Mouse (Mus musculus) heart, embryonic 16.5 days (tissue): Measurements from ENCODE around the gene Rab1a. TPM values are rescaled to one million over a fixed set of nuclear protein-coding genes. Genes with fewer than 3 reads are reported as not detected.
A peak's percentile ranks its signal among the peaks of the same experiment; 100 is the strongest.

Source experiments
- ATAC-seq: fragments of 200-750 bp; cut with Nextera tagmentation; replicated peaks from 2 replicates; pipeline ENCODE4 v1.8.0; 2017; ENCODE audit warnings: moderate number of reproducible peaks; ENCODE audit not compliant: insufficient read depth, low FRiP score; ENCODE audit errors: extremely low read depth
- H3K27ac ChIP-seq: fragments of 300-500 bp; sonication (generic); 2 replicates; pipeline ENCODE4 v1.5.1; 2014; ENCODE audit warnings: mild to moderate bottlenecking, low read length, control low read depth, moderate library complexity
- H3K27me3 ChIP-seq: fragments of 300-500 bp; sonication (generic); 2 replicates; pipeline ENCODE4 v1.6.1; 2014; ENCODE audit warnings: low read length, mixed read lengths; ENCODE audit not compliant: control insufficient read depth, insufficient read depth
- H3K36me3 ChIP-seq: fragments of 300-500 bp; sonication (generic); 2 replicates; pipeline ENCODE4 v1.6.1; 2014; ENCODE audit not compliant: control insufficient read depth, insufficient read depth
- H3K4me1 ChIP-seq: fragments of 300-500 bp; sonication (generic); 2 replicates; pipeline ENCODE4 v1.6.1; 2014; ENCODE audit warnings: low read length, mixed read lengths; ENCODE audit not compliant: control insufficient read depth, insufficient read depth
- H3K4me2 ChIP-seq: fragments of 300-500 bp; sonication (generic); 2 replicates; pipeline ENCODE4 v1.6.1; 2014; ENCODE audit warnings: low read depth, mild to moderate bottlenecking, control low read depth, low read length
- H3K4me3 ChIP-seq: fragments of 300-500 bp; sonication (generic); 2 replicates; pipeline ENCODE4 v1.5.1; 2014; ENCODE audit warnings: mild to moderate bottlenecking, control low read depth, low read length
- H3K9ac ChIP-seq: fragments of 300-500 bp; sonication (generic); 2 replicates; pipeline ENCODE4 v1.6.1; 2014; ENCODE audit warnings: low read length, control low read depth
- H3K9me3 ChIP-seq: fragments of 300-500 bp; sonication (generic); replicated peaks from 2 replicates; pipeline ENCODE4 v1.6.1; 2016; ENCODE audit warnings: low read length; ENCODE audit not compliant: control insufficient read depth
- WGBS: fragments of 180-500 bp; shearing (Covaris S2); extraction: QIAGEN DNeasy Blood & Tissue Kit; methylation state at CpG from one replicate; pipeline ENCODE4 v1.1.7; 2014; 5-methylcytosine and 5-hydroxymethylcytosine counted together
- polyA plus RNA-seq: library from polyadenylated mRNA; unstranded; fragments of >200 nt; fragmentation: Nextera tagmentation; extraction: Ambion mirVana; gene quantifications from 2 replicates; pipeline ENCODE4 v1.2.1, GENCODE M21; 2015

Rab1a gene
- polyA plus RNA-seq, 1 experiment from 2014 or later, result 228 TPM

DNA sequence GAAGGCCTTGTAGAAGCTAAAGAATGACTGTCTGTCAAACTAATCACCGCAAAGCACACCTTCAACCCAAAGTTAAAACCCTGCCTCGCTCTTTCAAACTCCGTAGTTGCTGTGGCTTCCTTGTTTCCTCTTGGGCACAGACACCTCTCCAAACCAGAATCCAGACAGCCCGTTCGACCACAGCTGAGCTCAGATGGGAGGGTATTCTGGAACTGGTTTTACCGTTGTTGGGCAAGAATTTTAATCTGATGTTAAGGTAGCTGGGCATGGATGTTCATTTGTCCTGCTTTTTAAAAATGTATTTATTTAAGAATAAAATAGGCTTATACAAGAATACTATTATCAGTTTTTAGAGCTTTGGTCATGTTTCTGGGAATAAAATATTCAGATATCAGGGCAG, 14.0 kb upstream of the Rab1a start:
- no peak overlapping the region for H3K4me2 ChIP-seq
- no peaks in the 10 kb centered on the region; the same call in 1 of the 2 replicates for H3K9me3 ChIP-seq
- no peak overlapping the region for H3K27ac ChIP-seq
- H3K4me3 ChIP-seq, result no peak overlapping the region
- H3K9ac ChIP-seq, result no peak overlapping the region
- H3K27me3 ChIP-seq, result no peaks in the 10 kb centered on the region
- WGBS, result 83% methylated on average over 6 of the region's 6 CpGs
- no peak for ATAC-seq
- no peaks in the 10 kb centered on the region for H3K4me1 ChIP-seq
- no peaks in the 10 kb centered on the region for H3K36me3 ChIP-seq

DNA sequence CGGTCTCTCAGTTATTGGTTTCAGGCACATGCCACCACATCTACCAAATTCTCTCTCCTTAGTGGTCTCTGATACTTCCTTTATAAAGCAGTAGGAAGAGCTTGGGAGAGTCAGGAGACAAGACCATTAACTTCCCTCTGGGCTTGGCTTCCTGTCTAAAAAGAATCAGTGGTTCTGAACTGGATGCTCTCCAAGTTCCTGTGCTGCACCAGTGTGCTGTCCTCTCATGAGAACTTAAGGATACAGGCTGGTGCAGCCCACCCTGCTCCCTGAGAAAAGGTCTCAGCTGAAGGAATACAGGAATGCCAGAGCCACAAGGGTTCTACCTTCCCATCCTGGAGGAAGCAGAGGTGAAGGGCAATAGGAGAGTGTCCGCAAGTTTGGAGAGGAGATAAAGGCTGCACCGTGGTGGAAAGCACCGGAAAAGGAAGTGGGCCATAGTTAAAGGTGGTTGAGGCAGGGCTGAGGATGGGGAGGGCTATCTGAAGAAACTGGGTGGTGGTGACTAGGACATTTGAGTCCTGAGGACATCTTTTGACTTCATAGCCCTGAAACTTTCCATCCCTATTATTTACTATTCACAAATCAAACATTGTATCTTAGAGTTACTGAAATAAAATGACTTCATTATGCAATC, 8.0 kb upstream of the Rab1a start:
- Histone ChIP-seq H3K4me2 (no peak overlapping the region), H3K4me3 (no peak overlapping the region), H3K9ac (no peak overlapping the region), H3K4me1 (peaks cover 7% of the 10 kb centered on the region), H3K27me3 (no peaks in the 10 kb centered on the region), H3K9me3 (no peaks in the 10 kb centered on the region), H3K36me3 (no peaks in the 10 kb centered on the region), H3K27ac (peak overlapping the region; percentile 26)
- WGBS, result 67% methylated on average over 4 of the region's 4 CpGs
- no peak for ATAC-seq

DNA sequence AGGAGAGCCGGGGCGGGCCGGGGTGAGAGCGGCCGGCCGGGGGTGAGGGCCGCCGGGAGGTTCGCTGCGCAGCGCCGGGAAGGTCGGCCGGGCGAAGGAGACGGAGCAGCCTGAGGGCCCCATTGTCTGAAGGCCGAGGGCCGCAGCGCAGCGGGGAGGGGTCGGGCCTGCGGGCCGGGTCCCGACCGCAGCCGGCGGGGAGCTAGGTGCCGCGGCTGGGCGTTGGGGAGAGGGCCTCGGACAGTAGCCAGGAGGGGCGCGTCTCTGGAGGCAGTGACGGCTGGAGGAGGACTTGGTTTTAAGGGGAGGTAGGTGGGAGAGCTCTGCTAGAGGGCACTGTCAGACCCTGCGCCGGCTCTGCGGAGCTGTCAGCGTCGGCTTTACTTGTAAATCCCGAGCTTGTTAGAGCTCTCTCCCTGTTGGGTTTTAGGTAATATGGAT, 449 bp downstream of the Rab1a start:
- Histone ChIP-seq H3K4me2 (peak overlapping the region; percentile 85), H3K27me3 (no peaks in the 10 kb centered on the region), H3K27ac (peak overlapping the region; percentile 98), H3K4me3 (peak overlapping the region; percentile 84), H3K9ac (peak overlapping the region; percentile 98), H3K9me3 (no peaks in the 10 kb centered on the region), H3K4me1 (peaks cover 35% of the 10 kb centered on the region), H3K36me3 (no peaks in the 10 kb centered on the region)
- under 1% methylated on average over 40 of the region's 40 CpGs for WGBS
- peak; percentile 11 for ATAC-seq

DNA sequence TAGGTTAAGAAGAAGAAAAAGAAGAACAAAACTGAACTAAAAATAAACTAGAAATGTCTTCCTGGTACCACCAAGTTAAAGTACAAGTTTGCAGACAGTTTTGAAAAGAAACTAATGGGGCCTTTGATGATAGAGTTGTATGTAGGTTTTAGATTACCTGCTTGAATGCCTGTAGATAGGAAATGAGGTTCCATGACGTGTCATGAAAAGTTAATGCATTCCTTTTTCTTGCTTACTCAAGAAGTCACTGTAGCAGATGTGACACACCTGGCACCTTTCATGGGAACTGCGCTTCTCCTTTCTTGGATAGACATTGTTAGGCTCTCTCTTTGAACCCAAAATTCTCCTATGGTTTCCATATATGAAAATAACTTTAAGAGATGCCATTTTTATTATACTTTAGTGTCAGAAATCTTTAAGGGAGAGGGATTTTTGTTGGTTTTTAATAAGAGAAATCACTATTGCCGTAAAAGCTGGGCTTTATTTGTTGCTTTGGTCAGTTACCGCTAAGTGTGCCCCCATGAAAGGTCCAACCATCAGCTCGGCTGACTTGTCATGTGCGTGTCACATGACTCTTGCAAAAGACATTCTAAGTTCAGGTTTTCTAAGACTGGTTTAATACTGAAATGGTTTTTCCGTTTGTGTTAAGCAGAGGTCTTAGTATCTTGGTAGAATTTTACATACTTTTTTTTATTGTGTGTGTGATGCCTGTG, 1.2 kb downstream of the Rab1a start:
- Histone ChIP-seq H3K36me3 (no peaks in the 10 kb centered on the region), H3K4me1 (peaks cover 39% of the 10 kb centered on the region), H3K27me3 (no peaks in the 10 kb centered on the region), H3K9me3 (no peaks in the 10 kb centered on the region), H3K9ac (peak overlapping the region; percentile 98), H3K27ac (peak overlapping the region; percentile 98), H3K4me2 (peak overlapping the region; percentile 85), H3K4me3 (peak overlapping the region; percentile 84)
- WGBS, result 27% methylated on average over 7 of the region's 7 CpGs
- ATAC-seq, result no peak

DNA sequence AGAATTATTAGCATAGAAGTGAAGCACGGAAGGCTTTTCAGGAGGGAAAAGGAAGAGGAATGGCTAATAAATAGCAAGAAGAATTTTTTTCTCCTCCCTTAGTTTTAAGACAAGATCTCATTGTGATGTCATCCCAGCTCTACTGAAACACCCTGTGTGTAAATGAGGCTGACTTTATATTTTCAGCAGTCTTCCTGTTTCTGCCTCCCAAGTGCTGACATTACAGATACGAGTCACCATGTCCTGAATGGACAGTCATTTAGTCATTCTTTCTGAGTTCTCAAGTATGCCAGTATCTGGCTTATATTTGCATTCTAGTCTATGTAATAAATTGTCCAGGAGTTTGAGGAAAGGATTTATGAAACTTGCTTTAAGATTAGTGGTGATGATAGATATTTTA, 3.1 kb downstream of the Rab1a start:
- no peak overlapping the region for H3K9ac ChIP-seq
- ATAC-seq, result no peak
- peaks cover 44% of the 10 kb centered on the region for H3K4me1 ChIP-seq
- 66% methylated on average over 2 of the region's 2 CpGs for WGBS
- no peaks in the 10 kb centered on the region for H3K9me3 ChIP-seq
- H3K4me2 ChIP-seq, result no peak overlapping the region
- H3K27ac ChIP-seq, result no peak overlapping the region
- H3K36me3 ChIP-seq, result no peaks in the 10 kb centered on the region
- H3K27me3 ChIP-seq, result no peaks in the 10 kb centered on the region
- H3K4me3 ChIP-seq, result no peak overlapping the region

DNA sequence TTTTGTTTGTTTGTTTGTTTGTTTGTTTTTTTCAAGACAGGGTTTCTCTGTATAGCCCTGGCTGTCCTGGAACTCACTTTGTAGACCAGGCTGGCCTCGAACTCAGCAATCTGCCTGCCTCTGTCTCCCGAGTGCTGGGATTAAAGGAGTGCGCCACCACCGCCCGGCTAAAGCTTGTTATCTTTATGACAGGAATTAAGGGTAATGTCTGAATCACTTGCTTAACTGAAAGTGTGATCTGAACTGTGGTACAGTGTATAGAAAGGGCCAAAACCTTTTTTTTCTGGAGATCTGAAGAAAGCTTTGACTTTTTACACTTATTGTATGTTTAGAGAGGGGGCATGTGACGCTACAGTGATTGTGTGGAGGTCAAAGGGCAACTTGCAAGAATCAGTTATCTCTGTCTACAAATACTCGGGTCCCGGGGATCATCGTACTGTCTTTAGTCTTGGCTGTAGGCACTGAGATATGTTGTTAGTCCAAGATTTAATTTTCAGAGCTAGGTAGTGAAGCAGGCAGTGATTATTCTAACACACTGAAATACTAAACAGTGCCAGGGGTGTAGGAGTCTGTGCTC, 3.7 kb downstream of the Rab1a start:
- H3K4me2 ChIP-seq, result no peak overlapping the region
- no peak overlapping the region for H3K9ac ChIP-seq
- 50% methylated on average over 9 of the region's 9 CpGs for WGBS
- no peak for ATAC-seq
- H3K9me3 ChIP-seq, result no peaks in the 10 kb centered on the region
- no peak overlapping the region for H3K4me3 ChIP-seq
- peaks cover 46% of the 10 kb centered on the region for H3K4me1 ChIP-seq
- H3K27me3 ChIP-seq, result no peaks in the 10 kb centered on the region
- H3K36me3 ChIP-seq, result no peaks in the 10 kb centered on the region
- peak overlapping the region; percentile 52 for H3K27ac ChIP-seq

DNA sequence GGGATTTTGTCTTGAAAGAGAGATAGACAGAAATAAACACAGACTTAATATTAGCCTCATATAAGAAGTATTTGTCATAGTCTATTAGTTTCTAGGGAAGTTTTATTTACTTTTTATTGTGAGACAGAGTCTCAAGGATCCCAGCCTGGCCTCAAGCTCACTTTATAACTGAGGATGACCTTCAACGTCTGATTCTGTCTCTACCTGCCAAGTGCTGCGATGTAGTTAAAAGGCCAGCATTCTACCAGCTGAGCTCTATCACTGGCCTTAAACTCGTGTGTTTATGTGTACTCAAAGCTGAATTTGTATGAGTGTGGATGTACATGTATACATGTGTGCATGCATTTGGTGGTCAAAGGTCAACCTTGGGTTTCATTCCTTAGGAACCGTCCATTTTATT, 4.3 kb downstream of the Rab1a start:
- WGBS, result 59% methylated on average over 4 of the region's 4 CpGs

DNA sequence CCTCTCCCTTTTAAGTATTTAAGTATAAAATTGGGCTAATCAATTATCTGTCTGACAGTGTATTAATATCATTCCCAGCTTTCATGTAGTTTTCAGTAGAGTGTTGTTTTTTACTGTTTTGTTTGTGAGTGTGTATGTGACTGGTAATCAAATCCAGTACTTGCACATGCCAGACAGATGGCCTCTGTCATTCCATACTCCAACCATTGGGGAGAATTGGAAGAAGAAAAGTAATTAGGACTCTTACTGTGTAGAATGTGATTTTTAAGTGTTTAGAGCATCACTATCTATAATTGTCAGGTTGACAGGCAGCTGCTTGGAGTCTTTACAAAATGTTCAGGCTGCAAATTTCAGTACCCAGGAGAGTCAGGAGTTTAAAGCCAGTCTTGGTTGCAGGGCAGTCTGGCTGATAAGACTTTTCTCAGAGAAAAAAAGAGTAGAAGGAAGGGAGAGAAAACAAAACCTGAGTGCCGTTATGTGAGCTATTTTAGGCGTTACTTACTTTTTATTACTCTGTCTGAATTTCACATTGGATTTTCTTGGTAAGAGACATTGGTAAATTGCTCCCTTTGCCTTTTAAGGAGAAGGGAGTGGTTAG, 5.5 kb downstream of the Rab1a start:
- no peak for ATAC-seq
- Histone ChIP-seq H3K4me3 (no peak overlapping the region), H3K27me3 (no peaks in the 10 kb centered on the region), H3K36me3 (no peaks in the 10 kb centered on the region), H3K9me3 (no peaks in the 10 kb centered on the region), H3K4me2 (no peak overlapping the region), H3K9ac (no peak overlapping the region), H3K27ac (no peak overlapping the region), H3K4me1 (peaks cover 53% of the 10 kb centered on the region)
- 24% methylated on average over 2 of the region's 2 CpGs for WGBS

More for the DNA sequence above, 4.3 kb downstream of the Rab1a start:
- no peaks in the 10 kb centered on the region for H3K36me3 ChIP-seq
- H3K9me3 ChIP-seq, result no peaks in the 10 kb centered on the region
- peak overlapping the region; percentile 52 for H3K27ac ChIP-seq
- no peak overlapping the region for H3K4me2 ChIP-seq
- no peak for ATAC-seq
- no peaks in the 10 kb centered on the region for H3K27me3 ChIP-seq
- H3K4me3 ChIP-seq, result no peak overlapping the region
- H3K4me1 ChIP-seq, result peaks cover 46% of the 10 kb centered on the region
- H3K9ac ChIP-seq, result no peak overlapping the region

- H3K9me3 ChIP-seq, result no peaks in the 10 kb centered on the region
- 65% methylated on average over 2 of the region's 2 CpGs for WGBS
- no peaks in the 10 kb centered on the region for H3K36me3 ChIP-seq
- no peak overlapping the region for H3K4me2 ChIP-seq
- no peak for ATAC-seq
- no peaks in the 10 kb centered on the region for H3K27me3 ChIP-seq
- H3K27ac ChIP-seq, result no peak overlapping the region
- H3K9ac ChIP-seq, result no peak overlapping the region
- H3K4me1 ChIP-seq, result peaks cover 56% of the 10 kb centered on the region
- no peak overlapping the region for H3K4me3 ChIP-seq
Observed at GRCm38 (mm10) chr11:20207589-20207988, 6.4 kb downstream of the Rab1a start.
